Mouse (Mus musculus) CH12F3 (cell line): ENCODE data around the gene Ccdc106.
"Not testable (repeated sequence)": the region's sequence is repeated elsewhere in the genome, so short reads cannot be mapped to it uniquely, and the experiment has no call there.

Experiments
- in situ Hi-C: fragments of 300-500 bp; cut with MboI; formaldehyde crosslinking; loops from 2 replicates; pipeline ENCODE4 v1.14.3; 2020; ENCODE audit warnings: low sequenced_read_pairs

Ccdc106 gene

GRCm38 (mm10) chr7:5020000-5020681 is at the start of gene Ccdc106, which contains the start of gene Zfp865:
Gene Ccdc106, plus strand, starts transcription at chr7:5020553.
Gene Zfp865, plus strand, starts transcription at chr7:5020376.
- in situ Hi-C loops, result no loop called here

GRCm38 (mm10) chr7:4971068-4971467 is 49.3 kb upstream of the Ccdc106 start, which contains the start of gene Sbk3:
Gene Sbk3, minus strand, starts transcription at chr7:4971168.
- in situ Hi-C loops, result no loop called here

GRCm38 (mm10) chr7:4971710-4972109 is 48.6 kb upstream of the Ccdc106 start:
- in situ Hi-C loops, result no loop called here

GRCm38 (mm10) chr7:4972321-4973047 is 47.9 kb upstream of the Ccdc106 start:
- in situ Hi-C loops, result no loop called here

- in situ Hi-C loops, result no loop called here
Measured at GRCm38 (mm10) chr7:4975455-4975854, 44.9 kb upstream of the Ccdc106 start.

- in situ Hi-C loops, result no loop called here
Measured at GRCm38 (mm10) chr7:4976832-4977231, 43.5 kb upstream of the Ccdc106 start.

GRCm38 (mm10) chr7:4988250-4988649 is 32.1 kb upstream of the Ccdc106 start:
- in situ Hi-C loops, result no loop called here

GRCm38 (mm10) chr7:4993347-4993998 is 26.9 kb upstream of the Ccdc106 start:
- in situ Hi-C loops, result no loop called here

- in situ Hi-C loops, result no loop called here
Measured at GRCm38 (mm10) chr7:4993999-4994788, 26.2 kb upstream of the Ccdc106 start.

GRCm38 (mm10) chr7:4995268-4996002 is 24.9 kb upstream of the Ccdc106 start:
- in situ Hi-C loops, result no loop called here

- in situ Hi-C loops, result no loop called here
Measured at GRCm38 (mm10) chr7:4996003-4996895, 24.1 kb upstream of the Ccdc106 start, which contains the start of gene Zfp579. Gene Zfp579, minus strand, starts transcription at chr7:4996158.

GRCm38 (mm10) chr7:4996934-4997333 is 23.4 kb upstream of the Ccdc106 start:
- in situ Hi-C loops, result no loop called here

- in situ Hi-C loops, result no loop called here
Measured at GRCm38 (mm10) chr7:4999876-5000275, 20.5 kb upstream of the Ccdc106 start.

GRCm38 (mm10) chr7:5002876-5003275 is 17.5 kb upstream of the Ccdc106 start:
- in situ Hi-C loops, result not testable (repeated sequence)

- in situ Hi-C loops, result no loop called here
Measured at GRCm38 (mm10) chr7:5008229-5008628, 12.1 kb upstream of the Ccdc106 start.

- in situ Hi-C loops, result no loop called here
Measured at GRCm38 (mm10) chr7:5012681-5013513, 7.5 kb upstream of the Ccdc106 start.

- in situ Hi-C loops, result no loop called here
Measured at GRCm38 (mm10) chr7:5014251-5015117, 5.9 kb upstream of the Ccdc106 start, which contains the start of the genes Zfp524 and Fiz1. Gene Zfp524, plus strand, starts transcription at chr7:5014415. Gene Fiz1, minus strand, starts transcription at chr7:5014697.
